Mouse (Mus musculus) embryonic stem cell, embryonic (primary cell): ENCODE results near the gene Hoxb1.

Experiments
- CTCF ChIA-PET, 4 experiments: fragments of 300-600 bp in 2 of 4; fragments of 350-600 bp in 2 of 4; sonication (Branson Sonifier 250); formaldehyde crosslinking; loops; one replicate each; lab custom pipeline; 2022; ENCODE audit warnings: inconsistent platforms in 2 of 4; lab: Charles Lee
- POLR2A ChIA-PET, 4 experiments: fragments of 300-600 bp in 2 of 4; fragments of 350-600 bp in 2 of 4; sonication (Branson Sonifier 250); formaldehyde crosslinking; loops; one replicate each; lab custom pipeline; 2022; ENCODE audit warnings: antibody characterized with exemption in 4 of 4, inconsistent platforms in 1 of 4; lab: Charles Lee

The Hoxb1 gene

GRCm38 (mm10) chr11:96353522-96353841 is 12.1 kb upstream of the Hoxb1 start:
- ChIA-PET POLR2A (interaction anchor here (0.6 to 1.7 kb wide), 8 partner anchors 12 to 83 kb away, joined by 3 to 10 read pairs (median 4); partner anchors contain the start of gene Hoxb1 (in 2 of the 4)), CTCF (interaction anchor here (0.5 to 1.7 kb wide), 9 partner anchors 8 to 1324 kb away, joined by 3 to 12 read pairs (median 5); no protein-coding TSS in a partner anchor)

GRCm38 (mm10) chr11:96353939-96354338 is 11.6 kb upstream of the Hoxb1 start:
- ChIA-PET CTCF (interaction anchor here (0.5 to 1.7 kb wide), 11 partner anchors 8 to 1323 kb away, joined by 3 to 12 read pairs (median 4); no protein-coding TSS in a partner anchor), POLR2A (interaction anchor here (0.6 to 1.7 kb wide), 10 partner anchors 12 to 495 kb away, joined by 3 to 10 read pairs (median 4); partner anchors contain the start of gene Hoxb1 (in 2 of the 4))

- ChIA-PET POLR2A (interaction anchor here (0.5 to 1.5 kb wide), 10 partner anchors 11 to 494 kb away, joined by 3 to 10 read pairs (median 3); partner anchors contain the start of gene Hoxb1 (in 1 of the 4)), CTCF (interaction anchor here (0.5 to 2.4 kb wide), 11 partner anchors 9 to 540 kb away, joined by 3 to 14 read pairs (median 4); partner anchors contain the start of gene Hoxb5 (in 1 of the 4))
Measured at GRCm38 (mm10) chr11:96354376-96354775, 11.2 kb upstream of the Hoxb1 start.

GRCm38 (mm10) chr11:96354801-96355311 is 10.7 kb upstream of the Hoxb1 start:
- POLR2A ChIA-PET = interaction anchor here in 3 of 4 experiments (0.5 to 1.5 kb wide), 8 partner anchors 12 to 494 kb away, joined by 3 to 10 read pairs (median 3); no protein-coding TSS in a partner anchor
- CTCF ChIA-PET = interaction anchor here in 3 of 4 experiments (0.5 to 2.4 kb wide), 9 partner anchors 12 to 539 kb away, joined by 3 to 14 read pairs (median 4); partner anchors contain the start of gene Hoxb5 (in 1 of the 3)

GRCm38 (mm10) chr11:96363807-96364206 is 1.7 kb upstream of the Hoxb1 start:
- ChIA-PET CTCF (interaction anchor here in 2 of 4 experiments (0.6 to 0.8 kb wide), 4 partner anchors 22 to 393 kb away, joined by 3 to 5 read pairs (median 4); no protein-coding TSS in a partner anchor), POLR2A (interaction anchor here in 3 of 4 experiments (0.6 to 0.7 kb wide), 6 partner anchors 9 to 1053 kb away, joined by 4 to 9 read pairs (median 4); no protein-coding TSS in a partner anchor)

GRCm38 (mm10) chr11:96366092-96367041 is 815 bp downstream of the Hoxb1 start:
- ChIA-PET CTCF (interaction anchor here (0.5 to 1.4 kb wide), 8 partner anchors 12 to 319 kb away, joined by 3 to 14 read pairs (median 3); no protein-coding TSS in a partner anchor), POLR2A (interaction anchor here (0.6 to 1.8 kb wide), 8 partner anchors 12 to 347 kb away, joined by 3 to 6 read pairs (median 3); no protein-coding TSS in a partner anchor)

DNA sequence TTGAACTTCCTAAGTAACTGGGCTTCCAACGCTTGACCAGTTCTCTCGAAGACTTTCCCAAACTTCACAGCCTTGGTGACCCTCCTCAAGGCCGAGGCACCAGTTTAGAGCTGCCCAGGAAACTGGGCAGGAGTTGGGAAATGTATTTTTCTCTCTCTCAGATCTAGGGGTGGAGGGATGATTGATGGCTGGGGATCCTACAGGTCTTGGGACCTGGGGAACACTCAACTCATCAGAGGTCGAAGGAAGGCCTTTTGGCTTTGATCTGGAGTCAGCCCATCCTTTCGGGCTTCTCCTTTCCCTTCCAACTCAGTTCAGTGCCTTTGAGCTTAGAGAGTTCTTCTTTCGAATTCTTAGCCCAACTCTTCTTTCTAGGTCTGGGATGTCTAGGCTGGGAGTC is 1.6 kb downstream of the Hoxb1 start:
- POLR2A ChIA-PET = interaction anchor here in 2 of 4 experiments (0.9 to 1.0 kb wide), 2 partner anchors 13 kb away, joined by 3 to 5 read pairs; no protein-coding TSS in a partner anchor
- CTCF ChIA-PET = interaction anchor here in 3 of 4 experiments (0.6 to 1.4 kb wide), 4 partner anchors 13 to 318 kb away, joined by 3 to 5 read pairs (median 3); no protein-coding TSS in a partner anchor

DNA sequence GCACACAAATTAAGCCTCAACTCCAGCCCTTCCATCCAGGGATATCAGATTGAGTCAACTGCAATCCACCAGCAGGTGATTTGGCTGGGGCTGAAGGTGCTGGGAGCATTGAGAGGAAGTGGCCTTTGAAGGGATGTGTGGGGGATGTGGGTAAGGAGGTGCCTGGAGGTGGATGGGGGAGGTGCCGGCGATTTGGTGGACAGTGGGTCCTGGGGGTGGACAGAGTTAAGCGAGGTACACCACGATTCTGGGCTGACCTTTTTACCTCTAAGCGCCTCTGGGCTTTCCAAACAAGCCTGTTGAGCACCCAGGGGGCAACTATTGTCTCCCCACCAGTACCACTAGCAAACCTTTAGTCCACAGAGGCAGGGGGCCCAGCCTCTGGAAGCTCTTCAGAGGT is 3.1 kb downstream of the Hoxb1 start:
- POLR2A ChIA-PET = interaction anchor here in 1 of 4 experiments (0.9 kb wide), 1 partner anchor 10 kb away, joined by 3 read pairs; no protein-coding TSS in a partner anchor
- CTCF ChIA-PET = no interaction called here

DNA sequence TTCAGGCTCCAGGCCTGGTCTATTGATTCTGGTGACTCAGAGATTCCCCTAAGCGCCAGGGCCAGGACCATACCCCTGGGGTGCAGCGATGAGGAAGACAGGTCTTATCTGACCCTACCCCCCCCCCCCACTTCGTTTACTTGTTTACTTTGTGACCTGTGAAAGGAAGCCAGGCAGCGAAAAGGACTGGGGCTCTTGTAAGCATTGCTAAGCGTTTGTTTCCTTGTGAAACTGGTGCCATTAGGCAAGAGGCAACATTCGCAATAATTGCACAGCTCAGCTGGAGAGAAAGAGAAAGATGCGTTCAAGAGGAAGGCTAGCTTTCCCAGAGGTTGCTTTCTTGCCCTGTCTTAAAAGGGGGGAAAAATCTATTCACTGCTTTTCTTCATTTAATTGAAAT is 3.6 kb downstream of the Hoxb1 start:
- CTCF ChIA-PET = interaction anchor here in 1 of 4 experiments (0.6 kb wide), 1 partner anchor 1039 kb away, joined by 3 read pairs; no protein-coding TSS in a partner anchor
- POLR2A ChIA-PET = no interaction called here

- ChIA-PET POLR2A (no interaction called here), CTCF (interaction anchor here in 2 of 4 experiments (0.9 to 1.6 kb wide), 2 partner anchors 68 to 249 kb away, joined by 3 to 5 read pairs; no protein-coding TSS in a partner anchor)
Measured at GRCm38 (mm10) chr11:96371726-96372125, 6.2 kb downstream of the Hoxb1 start.

DNA sequence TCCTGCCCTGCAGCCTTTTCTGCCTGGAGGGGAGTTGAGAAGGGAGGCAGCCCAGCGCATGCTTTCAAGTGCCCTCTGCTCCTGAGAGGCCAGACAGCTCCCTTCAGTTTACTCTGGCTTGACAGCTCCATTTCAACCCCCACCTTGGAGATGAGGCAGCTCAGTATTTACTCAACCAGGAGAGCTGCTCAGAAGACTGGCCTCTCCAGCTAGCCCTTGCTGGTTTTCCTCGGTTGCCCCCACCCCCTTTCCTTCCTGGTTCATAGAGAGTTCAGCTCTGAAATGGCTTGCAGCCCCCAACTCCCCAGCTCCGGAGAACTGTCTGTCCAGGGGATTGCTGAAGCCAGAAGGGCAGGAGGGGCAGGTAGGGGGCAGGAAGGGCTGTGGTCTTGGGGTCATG is 7.0 kb downstream of the Hoxb1 start:
- POLR2A ChIA-PET = interaction anchor here in 1 of 4 experiments (0.7 kb wide), 1 partner anchor 9 kb away, joined by 4 read pairs; no protein-coding TSS in a partner anchor
- CTCF ChIA-PET = interaction anchor here in 3 of 4 experiments (0.8 to 1.6 kb wide), 4 partner anchors 35 to 249 kb away, joined by 3 to 5 read pairs (median 3); no protein-coding TSS in a partner anchor

GRCm38 (mm10) chr11:96374810-96375209 is 9.3 kb downstream of the Hoxb1 start:
- ChIA-PET CTCF (no interaction called here), POLR2A (no interaction called here)

DNA sequence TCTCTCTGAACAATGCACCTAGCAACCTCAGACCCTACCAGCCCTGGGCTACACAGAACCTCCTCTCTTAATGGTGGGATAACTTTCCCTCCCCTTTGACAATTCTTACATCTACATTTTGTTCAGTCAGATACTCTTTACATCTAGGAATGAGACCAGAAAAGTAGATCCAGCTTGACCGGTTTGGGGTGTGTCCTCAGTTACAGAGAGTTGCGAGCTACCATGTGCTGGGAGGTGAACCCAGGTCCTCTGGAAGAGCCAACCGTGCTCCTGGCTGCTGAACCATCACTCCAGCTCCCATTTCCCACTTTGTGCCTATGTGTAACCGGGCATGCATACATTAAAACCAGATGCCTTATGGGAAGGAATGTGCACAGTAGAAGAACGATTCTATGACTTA is 17.8 kb downstream of the Hoxb1 start:
- CTCF ChIA-PET = no interaction called here

GRCm38 (mm10) chr11:96387635-96388034 is 22.1 kb downstream of the Hoxb1 start:
- POLR2A ChIA-PET = no interaction called here
- CTCF ChIA-PET = no interaction called here

More for the DNA sequence above, 17.8 kb downstream of the Hoxb1 start:
- POLR2A ChIA-PET = interaction anchor here in 2 of 4 experiments (0.6 to 1.0 kb wide), 3 partner anchors 15 to 910 kb away, joined by 4 to 7 read pairs (median 4); no protein-coding TSS in a partner anchor

DNA sequence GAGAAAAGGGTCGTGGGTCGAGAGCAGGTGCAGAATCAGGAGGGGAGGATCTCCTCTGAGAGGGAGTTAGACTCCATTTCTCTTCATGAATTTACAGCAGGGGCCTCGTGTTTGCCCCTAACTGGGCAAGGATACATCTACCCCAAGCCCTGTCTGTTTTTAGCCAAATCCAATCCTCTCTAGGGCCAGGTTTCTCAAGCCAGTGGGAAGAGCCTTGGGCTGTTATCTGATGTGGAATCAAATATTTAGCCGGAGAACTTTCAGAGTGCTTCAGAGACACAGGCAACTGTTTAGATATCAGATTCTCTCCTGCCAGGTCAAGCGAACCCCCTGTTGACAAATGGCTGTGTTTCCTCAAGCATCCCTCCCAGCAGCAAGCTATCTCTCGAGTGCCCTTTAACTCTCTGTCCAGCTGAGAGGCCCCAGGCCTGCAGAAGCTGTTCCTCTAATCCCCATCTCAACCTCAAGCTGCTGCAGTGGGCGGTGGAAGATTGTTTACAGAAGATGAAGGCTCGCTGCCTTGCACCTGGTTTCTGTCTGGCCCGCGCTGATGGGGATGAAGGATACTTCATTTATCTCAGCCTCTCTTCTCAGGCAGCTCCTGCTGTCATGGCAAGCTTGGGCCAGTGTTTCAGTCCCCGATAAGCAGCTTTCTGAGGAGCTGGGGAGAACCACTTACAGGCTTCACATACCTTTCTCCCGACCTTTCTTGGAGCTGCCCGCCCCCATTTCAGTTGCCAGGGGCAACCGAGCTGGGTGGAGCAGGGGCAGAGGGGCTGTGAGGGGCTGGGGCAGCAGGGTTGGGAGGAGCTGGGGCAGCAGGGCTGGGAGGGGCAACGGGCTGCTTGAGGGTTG is 31.4 kb downstream of the Hoxb1 start:
- CTCF ChIA-PET = interaction anchor here in 3 of 4 experiments (0.6 to 1.7 kb wide), 10 partner anchors 10 to 139 kb away, joined by 3 to 11 read pairs (median 4); no protein-coding TSS in a partner anchor
- POLR2A ChIA-PET = interaction anchor here in 3 of 4 experiments (0.6 to 1.2 kb wide), 7 partner anchors 11 to 624 kb away, joined by 3 to 4 read pairs (median 3); partner anchors contain the start of gene Hoxb1 (in 1 of the 3)

GRCm38 (mm10) chr11:96397806-96398335 is 32.3 kb downstream of the Hoxb1 start:
- ChIA-PET POLR2A (interaction anchor here (0.5 to 1.2 kb wide), 8 partner anchors 10 to 623 kb away, joined by 3 to 5 read pairs (median 3); partner anchors contain the start of gene Hoxb1 (in 2 of the 4)), CTCF (interaction anchor here (0.7 to 1.7 kb wide), 7 partner anchors 9 to 1358 kb away, joined by 3 to 11 read pairs (median 3); no protein-coding TSS in a partner anchor)
